Mouse (Mus musculus) Patski (cell line): ENCODE results near the gene Gramd1a. TPM values are rescaled to one million over a fixed set of nuclear protein-coding genes. Genes with fewer than 3 reads are reported as not detected.

Source experiments
- ATAC-seq: fragments of 100-300 bp; one replicate; pipeline ENCODE4 v1.8.0; 2021
- CTCF ChIA-PET: fragments of 350-600 bp; sonication (Branson Sonifier 250); formaldehyde crosslinking; loops from one replicate; lab custom pipeline; 2022; ENCODE audit warnings: inconsistent platforms; lab: Charles Lee
- POLR2A ChIA-PET: fragments of 350-600 bp; sonication (Branson Sonifier 250); formaldehyde crosslinking; loops from one replicate; lab custom pipeline; 2022; ENCODE audit warnings: antibody characterized with exemption, inconsistent platforms; lab: Charles Lee
- DNase-seq: peaks from one replicate; pipeline ENCODE4 v3.0.0-alpha.2; 2011; ENCODE audit warnings: low read depth, low spot score
- H3K27me3 ChIP-seq: fragments of 371-371 bp; one replicate; pipeline ENCODE4 v1.5.1; 2021
- CTCF ChIP-seq: fragments of 100-300 bp; IDR thresholded peaks from one replicate; pipeline ENCODE4 v1.5.1; 2021
- in situ Hi-C: fragments of 300-500 bp; cut with MboI; formaldehyde crosslinking; loops from 3 replicates; pipeline ENCODE4 v1.11.1; 2018; ENCODE audit warnings: low pct_unique_long_range_greater_than_20kb, mixed read lengths
- polyA plus RNA-seq: library from polyadenylated mRNA; unstranded; gene quantifications from one replicate; pipeline ENCODE4 v1.2.3, GENCODE M21; 2021

The Gramd1a gene
- polyA plus RNA-seq, 1 experiment from 2014 or later: 48.2 TPM

DNA sequence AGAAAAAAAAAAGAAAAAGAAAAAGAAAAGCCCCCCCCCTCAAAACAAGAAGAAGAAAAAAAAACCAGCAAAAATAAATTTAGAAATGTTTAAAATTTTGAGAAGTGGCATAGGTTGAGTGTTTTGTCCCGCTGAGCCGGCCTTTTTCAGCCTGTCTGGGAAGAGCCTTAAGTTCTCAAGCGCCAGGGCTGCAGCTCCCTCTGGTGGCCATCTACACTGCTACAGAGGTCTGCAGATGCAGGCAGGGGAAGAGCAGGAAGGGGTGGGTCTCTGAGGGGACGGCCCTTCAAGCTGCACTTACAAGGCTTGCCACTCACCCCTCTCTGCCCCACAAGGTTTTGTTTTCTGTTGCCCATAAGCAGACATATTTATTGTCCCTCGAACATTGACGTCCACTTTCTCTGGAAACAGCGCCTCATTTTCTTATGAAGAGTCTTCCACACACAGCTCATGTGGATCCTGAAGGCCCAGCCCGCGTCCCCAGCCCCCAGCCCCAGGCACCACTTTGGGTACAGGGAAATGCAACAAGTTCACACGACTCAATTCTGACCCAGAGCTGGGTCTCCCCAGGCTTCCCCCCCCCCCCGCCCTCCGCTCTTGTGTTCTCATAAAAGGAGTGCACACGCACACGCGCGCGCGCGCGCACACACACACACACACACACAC lies 58.0 kb downstream of the Gramd1a start:
- DNase-seq (peak; percentile 24), ATAC-seq (peak; percentile 87)
- in situ Hi-C loops: loop anchor here (10.0 kb wide), 1 partner anchor 213 kb away; the partner anchor contains the start of gene Cd22
- ChIA-PET POLR2A (no interaction called here), CTCF (interaction anchor here (1.1 to 1.8 kb wide), 6 partner anchors 8 to 57 kb away, joined by 3 to 8 read pairs (median 6); partner anchors contain the start of gene Fxyd1)
- peaks cover 4% of the 10 kb centered on the region for H3K27me3 ChIP-seq
- TF ChIP-seq CTCF: peak; percentile 87

DNA sequence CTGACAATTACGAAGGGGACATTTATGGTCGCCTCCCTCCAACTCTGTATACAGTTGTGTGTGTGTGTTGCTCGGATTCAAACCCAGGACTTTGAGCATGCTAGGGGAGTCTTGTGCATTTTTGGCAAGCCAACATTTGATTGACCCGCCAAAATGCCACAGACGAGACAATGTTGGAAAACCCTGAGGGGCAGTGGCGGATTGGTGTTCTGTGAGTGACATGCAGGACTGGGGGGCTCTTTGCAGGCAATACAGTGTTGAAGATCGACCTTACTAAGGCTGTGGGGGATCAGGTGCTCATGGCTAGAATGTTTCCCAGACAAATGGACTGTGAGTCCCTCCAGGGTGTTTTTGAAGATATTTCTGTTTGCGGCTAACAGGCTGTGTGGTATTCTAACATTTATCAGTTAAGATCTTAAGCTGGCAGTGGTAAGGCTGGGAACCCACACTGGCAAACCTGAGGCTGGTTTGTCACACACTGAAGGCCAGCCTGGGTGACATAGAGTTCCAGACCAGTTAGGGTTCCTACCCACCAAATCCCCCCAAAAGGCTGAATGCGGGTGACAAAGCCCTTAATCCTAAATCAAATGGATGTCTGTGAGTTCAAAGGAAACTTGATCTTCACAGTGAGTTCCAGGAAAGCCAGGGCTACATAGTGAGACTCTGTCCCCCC lies 58.7 kb downstream of the Gramd1a start:
- in situ Hi-C loops: loop anchor here (10.0 kb wide), 1 partner anchor 212 kb away; the partner anchor contains the start of gene Cd22
- DNase-seq (no peak), ATAC-seq (no peak)
- ChIA-PET CTCF (interaction anchor here (1.4 to 1.8 kb wide), 4 partner anchors 17 to 58 kb away, joined by 5 to 8 read pairs (median 6); no protein-coding TSS in a partner anchor), POLR2A (no interaction called here)
- TF ChIP-seq CTCF: no peak
- peaks cover 4% of the 10 kb centered on the region for H3K27me3 ChIP-seq

- peaks cover 4% of the 10 kb centered on the region for H3K27me3 ChIP-seq
- ChIA-PET POLR2A (no interaction called here), CTCF (interaction anchor here (0.9 to 1.7 kb wide), 3 partner anchors 14 to 36 kb away, joined by 3 to 6 read pairs (median 3); partner anchors contain the start of gene Lgi4)
- TF ChIP-seq CTCF: no peak
- DNase-seq (no peak), ATAC-seq (no peak)
- in situ Hi-C loops: loop anchor here (10.0 kb wide), 1 partner anchor 210 kb away; the partner anchor contains the start of gene Cd22
Measured at GRCm38 (mm10) chr7:31094774-31095501, 60.8 kb downstream of the Gramd1a start.

DNA sequence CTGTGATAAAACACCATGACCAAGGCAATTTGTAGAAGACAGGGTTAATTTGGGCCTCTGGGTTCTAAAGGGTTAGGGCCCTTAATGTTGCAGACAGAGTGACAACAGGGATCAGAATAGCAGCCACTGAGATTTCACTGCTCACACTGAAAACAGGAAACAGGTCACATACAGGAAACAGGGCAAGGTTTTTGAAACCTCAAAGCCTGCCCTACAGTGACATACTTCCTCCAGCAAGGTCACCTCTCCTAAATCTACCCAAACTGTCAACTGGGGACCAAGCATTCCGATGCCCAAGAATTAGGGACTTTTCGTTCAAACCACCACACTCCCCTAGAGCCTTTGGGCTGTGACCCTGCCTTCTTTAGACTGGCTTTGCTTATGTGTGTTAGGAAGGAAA lies 66.0 kb downstream of the Gramd1a start:
- no peak for DNase-seq
- ChIA-PET POLR2A (no interaction called here), CTCF (interaction anchor here (1.0 to 1.3 kb wide), 2 partner anchors 9 to 10 kb away, joined by 3 read pairs; no protein-coding TSS in a partner anchor)
- ATAC-seq: no peak
- no peak for TF ChIP-seq CTCF
- H3K27me3 ChIP-seq: peaks cover 4% of the 10 kb centered on the region
- in situ Hi-C loops: loop anchor here (10.0 kb wide), 1 partner anchor 205 kb away; the partner anchor contains the start of gene Cd22

GRCm38 (mm10) chr7:31088206-31088605 lies 67.5 kb downstream of the Gramd1a start:
- ChIA-PET CTCF (interaction anchor here (0.8 to 2.1 kb wide), 2 partner anchors 10 to 17 kb away, joined by 3 to 6 read pairs; no protein-coding TSS in a partner anchor), POLR2A (interaction anchor here (0.6 kb wide), 1 partner anchor 714 kb away, joined by 4 read pairs; no protein-coding TSS in a partner anchor)
- no peaks in the 10 kb centered on the region for H3K27me3 ChIP-seq
- in situ Hi-C loops: no loop called here
- ATAC-seq: no peak
- DNase-seq: no peak
- no peak for TF ChIP-seq CTCF

- no peak for ATAC-seq
- no peak for TF ChIP-seq CTCF
- in situ Hi-C loops: no loop called here
- ChIA-PET CTCF (interaction anchor here (0.8 to 2.1 kb wide), 2 partner anchors 9 to 18 kb away, joined by 3 to 6 read pairs; no protein-coding TSS in a partner anchor), POLR2A (interaction anchor here (0.8 kb wide), 1 partner anchor 246 kb away, joined by 4 read pairs; no protein-coding TSS in a partner anchor)
- DNase-seq: no peak
- no peaks in the 10 kb centered on the region for H3K27me3 ChIP-seq
Measured at GRCm38 (mm10) chr7:31087262-31087661, 68.4 kb downstream of the Gramd1a start.

GRCm38 (mm10) chr7:31086175-31086755 lies 69.4 kb downstream of the Gramd1a start:
- ChIA-PET CTCF (interaction anchor here (2.1 kb wide), 1 partner anchor 8 kb away, joined by 6 read pairs; no protein-coding TSS in a partner anchor), POLR2A (interaction anchor here (0.6 kb wide), 1 partner anchor 21 kb away, joined by 3 read pairs; no protein-coding TSS in a partner anchor)
- no peak for ATAC-seq
- TF ChIP-seq CTCF: no peak
- no peak for DNase-seq
- H3K27me3 ChIP-seq: no peaks in the 10 kb centered on the region
- in situ Hi-C loops: no loop called here

GRCm38 (mm10) chr7:31085171-31085570 lies 70.5 kb downstream of the Gramd1a start:
- ATAC-seq: peak; percentile 38
- TF ChIP-seq CTCF: no peak
- CTCF ChIA-PET: no interaction called here
- in situ Hi-C loops: no loop called here
- no peaks in the 10 kb centered on the region for H3K27me3 ChIP-seq
- peak; percentile 57 for DNase-seq
- POLR2A ChIA-PET: no interaction called here

- TF ChIP-seq CTCF: no peak
- ATAC-seq (no peak), DNase-seq (no peak)
- in situ Hi-C loops: no loop called here
- ChIA-PET POLR2A (no interaction called here), CTCF (no interaction called here)
- no peaks in the 10 kb centered on the region for H3K27me3 ChIP-seq
Measured at GRCm38 (mm10) chr7:31084140-31084539, 71.6 kb downstream of the Gramd1a start.
